Mouse (Mus musculus) liver, embryonic 15.5 days (tissue): ENCODE measurements around the gene Zfp120. TPM values are rescaled to one million over a fixed set of nuclear protein-coding genes. Genes with fewer than 3 reads are reported as not detected.

Experiments used
- polyA plus RNA-seq: library from polyadenylated mRNA; unstranded; fragments of >200 nt; fragmentation: Nextera tagmentation; extraction: Ambion mirVana; gene quantifications from 2 replicates; pipeline ENCODE4 v1.2.1, GENCODE M21; 2015

Gene Zfp120
- polyA plus RNA-seq, 1 experiment from 2014 or later = 3.1 TPM

Other genes starting within 250 kb of the Zfp120 start
- gene Gm10770, start 43.0 kb upstream of the Zfp120 start, polyA plus RNA-seq = not detected in 2 replicates
- not detected in 2 replicates for gene Gm14139, start 45.0 kb upstream of the Zfp120 start, polyA plus RNA-seq
- gene Zfp937, start 81.4 kb upstream of the Zfp120 start, polyA plus RNA-seq = 0.92 and 1.1 TPM in 2 replicates
- 1.0 and 1.4 TPM in 2 replicates for gene Gm21994, start 118.9 kb upstream of the Zfp120 start, polyA plus RNA-seq
- not detected in 2 replicates for gene Gm14124, start 120.8 kb upstream of the Zfp120 start, polyA plus RNA-seq
- 0.68 and 0.89 TPM in 2 replicates for gene Gm10130, start 187.0 kb upstream of the Zfp120 start, polyA plus RNA-seq
- gene 3300002I08Rik, start 226.1 kb upstream of the Zfp120 start, polyA plus RNA-seq = 0.79 and 1.1 TPM in 2 replicates